Mouse (Mus musculus): ENCODE results near the gene Espn.

The Espn gene

GRCm38 (mm10) chr4:152070494-152071396 is 81.4 kb downstream of the Espn start:
- DNase-seq (ENCODE audit: low spot score in 2 of 2): no peak
